Comparison of ENCODE assay signal across 7 mouse cellular contexts in the genomic region with DNA sequence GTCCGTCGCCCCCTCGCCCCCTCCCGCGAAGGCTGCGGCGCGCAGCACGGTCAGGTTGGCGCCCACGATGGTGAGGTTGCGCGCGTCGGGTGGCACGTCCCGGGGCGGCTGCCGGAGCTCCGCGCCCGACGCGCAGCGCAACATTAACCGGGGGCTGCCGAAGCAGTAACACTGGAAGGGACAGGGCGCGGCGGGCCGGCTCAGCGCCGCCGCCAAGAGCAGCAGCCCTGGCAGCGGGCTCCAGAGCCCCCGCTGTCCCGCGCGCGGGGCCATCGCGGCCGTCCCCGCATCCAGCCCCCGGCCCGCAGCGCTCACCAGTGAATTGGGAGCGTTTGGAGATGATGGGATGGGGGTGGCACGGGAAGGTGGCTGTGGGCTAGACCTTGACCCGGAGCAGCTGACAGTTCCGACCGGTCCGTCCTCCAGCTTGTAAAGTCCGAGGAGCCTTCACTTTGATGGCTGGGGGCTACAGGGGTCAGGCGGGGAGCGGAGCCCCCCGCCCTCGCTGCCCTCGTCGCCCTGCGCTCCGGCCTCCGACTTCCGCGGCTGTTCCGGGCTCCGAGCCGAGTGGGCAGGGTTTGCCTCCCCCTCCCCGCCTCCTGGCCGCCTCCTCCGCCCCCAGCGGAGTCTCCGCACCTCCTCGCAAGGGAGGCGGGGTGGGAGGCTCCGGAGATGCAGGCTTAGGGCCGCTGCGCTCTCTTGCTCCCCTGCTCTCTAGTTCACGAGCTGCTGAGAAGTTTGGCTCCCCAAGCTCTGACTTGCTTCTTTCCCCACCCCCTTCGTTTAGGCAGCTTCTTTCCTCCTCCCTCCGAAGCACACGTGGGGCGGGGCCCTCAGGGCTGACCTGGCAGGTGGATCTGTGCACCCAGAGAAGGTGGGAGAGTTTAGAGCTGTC. TPM values are rescaled to one million over a fixed set of nuclear protein-coding genes. Genes with fewer than 3 reads are reported as not detected.
DNase-seq lines count a peak whose midpoint lies in the region; ATAC-seq and TF ChIP-seq lines count a peak whose summit lies in the region.

Gene Tpbgl (minus strand): TSS at position 728 of the 895 bp plus-strand sequence.

- peaks cover 38% of the 10 kb centered on the region for H3K27me3 ChIP-seq in G1E (ENCODE audit: insufficient read depth, low read length)
- H3K27me3 ChIP-seq in forebrain, embryonic 16.5 days (replicated peaks; ENCODE audit: control insufficient read depth, insufficient read depth, low read length): peaks cover 30% of the 10 kb centered on the region
- H3K27me3 ChIP-seq in hindbrain, embryonic 10.5 days (ENCODE audit: insufficient read depth, poor library complexity, severe bottlenecking): peaks cover 98% of the 10 kb centered on the region
- H3K27me3 ChIP-seq in limb, embryonic 12.5 days: peaks cover 96% of the 10 kb centered on the region
- peaks cover 47% of the 10 kb centered on the region for H3K27me3 ChIP-seq in midbrain, embryonic 14.5 days (ENCODE audit: control insufficient read depth, insufficient read depth, low read length)

- H3K4me2 ChIP-seq in forebrain, embryonic 16.5 days (ENCODE audit: low read length): peak within 1 kb of the TSS; percentile 83
- H3K4me2 ChIP-seq in limb, embryonic 12.5 days: peak within 1 kb of the TSS; percentile 96
- peak within 1 kb of the TSS; percentile 83 for H3K4me2 ChIP-seq in midbrain, embryonic 14.5 days (ENCODE audit: low read length)

- H3K9me3 ChIP-seq in G1E (replicated peaks): peaks cover 14% of the 10 kb centered on the region
- no peaks in the 10 kb centered on the region for H3K9me3 ChIP-seq in forebrain, embryonic 16.5 days (ENCODE audit: control insufficient read depth, low read length)
- H3K9me3 ChIP-seq in hindbrain, embryonic 10.5 days: no peaks in the 10 kb centered on the region
- H3K9me3 ChIP-seq in limb, embryonic 12.5 days: no peaks in the 10 kb centered on the region
- H3K9me3 ChIP-seq in midbrain, embryonic 14.5 days (ENCODE audit: control insufficient read depth, low read length): no peaks in the 10 kb centered on the region

- no peak for ATAC-seq in G1E (ENCODE audit: extremely low read depth, insufficient number of reproducible peaks, low FRiP score, poor library complexity, severe bottlenecking)
- peak; percentile 21; the same call in 1 of the 2 replicates for ATAC-seq in forebrain, embryonic 16.5 days
- no peak for ATAC-seq in limb, embryonic 12.5 days (ENCODE audit: insufficient number of reproducible peaks, insufficient read depth, low FRiP score, low TSS enrichment, low read depth)
- ATAC-seq in midbrain, embryonic 14.5 days (ENCODE audit: low FRiP score, low TSS enrichment): no peak

- peak within 1 kb of the TSS; percentile 47 for H3K4me3 ChIP-seq in G1E (ENCODE audit: low read depth, low read length)
- peak within 1 kb of the TSS; percentile 57 for H3K4me3 ChIP-seq in forebrain, embryonic 16.5 days (replicated peaks; ENCODE audit: low read length)
- peak within 1 kb of the TSS; percentile 60 for H3K4me3 ChIP-seq in hindbrain, embryonic 10.5 days
- H3K4me3 ChIP-seq in limb, embryonic 12.5 days (replicated peaks): peak within 1 kb of the TSS; percentile 54
- H3K4me3 ChIP-seq in midbrain, embryonic 14.5 days (replicated peaks; ENCODE audit: low read depth, low read length): peak within 1 kb of the TSS; percentile 49

- H3K4me1 ChIP-seq in G1E (ENCODE audit: insufficient read depth, low read depth, low read length): peaks cover 5% of the 10 kb centered on the region
- peaks cover 13% of the 10 kb centered on the region for H3K4me1 ChIP-seq in forebrain, embryonic 16.5 days (replicated peaks; ENCODE audit: control insufficient read depth, insufficient read depth, low read length)
- H3K4me1 ChIP-seq in hindbrain, embryonic 10.5 days (replicated peaks): peaks cover 54% of the 10 kb centered on the region
- H3K4me1 ChIP-seq in limb, embryonic 12.5 days (replicated peaks): peaks cover 17% of the 10 kb centered on the region
- H3K4me1 ChIP-seq in midbrain, embryonic 14.5 days (ENCODE audit: control insufficient read depth, insufficient read depth, low read length): peaks cover 5% of the 10 kb centered on the region; the same call in 1 of the 2 replicates

- H3K27ac ChIP-seq in forebrain, embryonic 16.5 days (ENCODE audit: low read length): no peak within 1 kb of the TSS
- peak within 1 kb of the TSS; percentile 82 for H3K27ac ChIP-seq in hindbrain, embryonic 10.5 days
- no peak within 1 kb of the TSS for H3K27ac ChIP-seq in limb, embryonic 12.5 days
- peak within 1 kb of the TSS; percentile 20; the same call in 1 of the 2 replicates for H3K27ac ChIP-seq in midbrain, embryonic 14.5 days (replicated peaks; ENCODE audit: low read depth, low read length)

- no peak for TF ChIP-seq CTCF in G1E (IDR thresholded peaks at IDR 0.05; ENCODE audit: low read depth, low read length)

- peak within 1 kb of the TSS; percentile 67 for H3K9ac ChIP-seq in forebrain, embryonic 16.5 days (replicated peaks; ENCODE audit: low read depth, low read length)
- H3K9ac ChIP-seq in limb, embryonic 12.5 days (replicated peaks): peak within 1 kb of the TSS; percentile 53
- H3K9ac ChIP-seq in midbrain, embryonic 14.5 days (replicated peaks; ENCODE audit: low read length): peak within 1 kb of the TSS; percentile 54

- no peak for DNase-seq in G1E (ENCODE audit: low spot score)
- peak; percentile 66 for DNase-seq in adrenal gland, adult 8-10 months
- peak; percentile 41 for DNase-seq in hindbrain, embryonic 10.5 days (ENCODE audit: low spot score)
- DNase-seq in midbrain, embryonic 14.5 days: peak; percentile 59
- DNase-seq in testis, postnatal 10 days (ENCODE audit: low spot score): peak; percentile 73

- WGBS in forebrain, embryonic 16.5 days: under 1% methylated on average over 65 of the region's 83 CpGs
- under 1% methylated on average over 83 of the region's 83 CpGs for WGBS in hindbrain, embryonic 10.5 days
- 1% methylated on average over 83 of the region's 83 CpGs for WGBS in limb, embryonic 12.5 days
- under 1% methylated on average over 82 of the region's 83 CpGs for WGBS in midbrain, embryonic 14.5 days

- no peaks in the 10 kb centered on the region for H3K36me3 ChIP-seq in G1E (replicated peaks)
- H3K36me3 ChIP-seq in forebrain, embryonic 16.5 days (ENCODE audit: control insufficient read depth, insufficient read depth): no peaks in the 10 kb centered on the region
- no peaks in the 10 kb centered on the region for H3K36me3 ChIP-seq in hindbrain, embryonic 10.5 days
- no peaks in the 10 kb centered on the region for H3K36me3 ChIP-seq in limb, embryonic 12.5 days
- H3K36me3 ChIP-seq in midbrain, embryonic 14.5 days (ENCODE audit: control insufficient read depth, insufficient read depth, low read length): no peaks in the 10 kb centered on the region

RNA-seq across cellular contexts. Expression of gene Tpbgl, which starts in this region (rescaled TPM):
- total RNA-seq in G1E (2014; fragmentation: Nextera tagmentation): not detected in 2 replicates
- total RNA-seq in G1E (2017): 0.05 and 0.17 TPM in 2 replicates
- not detected in 2 replicates for polyA plus RNA-seq in G1E (2012)
- total RNA-seq in adrenal gland, adult 8-10 months (2022): 10 to 100 TPM; 29.8 to 42.0 (median 36.0) TPM
- polyA plus RNA-seq in forebrain, embryonic 16.5 days (2015; fragmentation: Nextera tagmentation; extraction: Ambion mirVana): 0.67 and 0.76 TPM in 2 replicates
- polyA plus RNA-seq in hindbrain, embryonic 10.5 days (2016; fragmentation: Nextera tagmentation; extraction: Ambion mirVana): 0.59 and 0.81 TPM in 2 replicates
- 0.14 and 0.26 TPM in 2 replicates for polyA plus RNA-seq in limb, embryonic 12.5 days (2016; fragmentation: Nextera tagmentation; extraction: Ambion mirVana)
- 1.2 and 1.6 TPM in 2 replicates for polyA plus RNA-seq in midbrain, embryonic 14.5 days (2014; fragmentation: Nextera tagmentation; extraction: Ambion mirVana)

Comparison
In these comparisons a context has a peak if more than half of its experiments do, and no peak if none do; other contexts are left out.
1. RNA of gene Tpbgl (total RNA-seq): 29.8 to 42.0 TPM in adrenal gland, adult 8-10 months; 0.05 to 0.17 TPM in G1E; every median in the first group is over 10 times any median in the second.
2. Peak in ATAC-seq, H3K4me3 ChIP-seq, H3K9ac ChIP-seq and H3K4me2 ChIP-seq in forebrain, embryonic 16.5 days; RNA of the gene not detected or under 1 TPM.
3. Peak in DNase-seq, H3K4me3 ChIP-seq and H3K27ac ChIP-seq in hindbrain, embryonic 10.5 days; RNA of the gene not detected or under 1 TPM.
4. Peak in every context shown above with its lines, with median percentiles within 50 percentile points of each other: H3K4me3 ChIP-seq, H3K4me2 ChIP-seq and H3K9ac ChIP-seq.